15 mouse cellular contexts compared by ENCODE assay signal in the genomic region with DNA sequence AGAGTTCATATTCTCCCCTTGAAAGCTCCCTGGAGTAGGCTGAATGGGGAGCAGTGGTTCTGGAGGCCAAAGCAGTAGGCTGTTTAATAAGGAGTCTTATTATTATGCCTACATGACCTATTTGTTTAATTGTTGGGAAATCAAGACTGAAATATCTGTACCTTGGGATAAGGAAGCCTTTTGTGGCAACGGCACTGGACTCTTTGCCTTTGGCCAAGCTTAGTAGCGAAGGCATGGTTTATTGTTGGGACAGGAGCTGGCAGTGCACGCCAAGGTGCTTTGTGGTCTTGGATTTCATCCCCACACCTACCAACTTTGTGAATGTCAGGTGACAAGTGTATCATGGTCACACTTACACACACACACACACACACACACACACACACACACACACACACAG.
"Had no signal": no experiment of that assay in that cellular context is flagged by ENCODE, and none has a peak within 500 bp of the region (broad histone marks: within the 10 kb centered on the region; RNA-seq: fewer than 3 reads in every experiment).

No protein-coding gene starts in this region.

- H3K27ac ChIP-seq: neural tube, embryonic 13.5 days; neural tube, embryonic 15.5 days; stomach, embryonic 15.5 days; stomach, postnatal 0 days had no signal

- H3K4me3 ChIP-seq: neural tube, embryonic 13.5 days; neural tube, embryonic 15.5 days; stomach, embryonic 15.5 days had no signal

- DNase-seq: right cerebral cortex, adult 18-20 months; right cerebral cortex, postnatal 14 days; right cerebral cortex, postnatal 25 days; right cerebral cortex, postnatal 4 days; spleen, adult 18-20 months; thymus, adult 18-20 months; thymus, adult 2 months; thymus, postnatal 14 days; thymus, postnatal 25 days; thymus, postnatal 36 days; thymus, postnatal 4 days had no signal
